Mouse (Mus musculus): Measurements from ENCODE around the gene Nfix.

Nfix gene

DNA sequence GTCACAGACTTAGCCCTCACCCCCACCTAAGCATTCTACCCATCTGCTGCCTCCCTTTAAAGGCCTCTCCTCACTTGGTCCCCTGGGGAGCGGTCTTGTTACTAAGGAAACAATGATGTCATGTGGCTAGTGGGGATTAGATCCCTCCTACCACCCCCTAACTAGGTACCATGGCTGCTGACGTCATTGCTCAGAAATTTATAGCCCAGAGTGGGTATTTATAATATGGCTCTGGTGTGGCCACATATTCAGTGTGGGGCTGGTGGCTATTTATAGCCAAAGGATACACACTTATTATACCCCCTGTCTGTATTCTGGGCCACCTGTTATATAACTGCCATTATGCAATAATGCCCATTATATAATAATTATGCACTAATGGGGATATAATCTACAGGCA lies 39.2 kb downstream of the Nfix start:
- no peak for DNase-seq

DNA sequence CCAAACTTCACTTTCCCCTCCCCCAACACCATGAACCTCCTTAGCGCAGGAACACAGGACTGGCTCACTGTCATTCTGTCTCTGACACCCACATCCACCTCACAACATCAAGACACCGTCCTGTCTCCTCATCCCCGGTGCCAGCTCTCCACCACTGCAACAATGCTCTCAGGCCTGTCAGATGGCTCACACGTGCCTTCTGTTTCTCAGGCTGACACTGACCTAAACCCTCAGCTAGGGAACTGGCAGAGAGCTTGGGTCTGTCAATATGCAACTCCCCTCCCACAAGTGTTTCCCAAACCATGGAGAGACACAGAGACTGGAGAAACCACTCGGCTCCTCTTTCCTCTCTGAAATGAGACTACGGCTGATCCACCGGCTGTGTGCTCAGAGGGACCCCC lies 39.7 kb downstream of the Nfix start:
- no peak for DNase-seq

DNA sequence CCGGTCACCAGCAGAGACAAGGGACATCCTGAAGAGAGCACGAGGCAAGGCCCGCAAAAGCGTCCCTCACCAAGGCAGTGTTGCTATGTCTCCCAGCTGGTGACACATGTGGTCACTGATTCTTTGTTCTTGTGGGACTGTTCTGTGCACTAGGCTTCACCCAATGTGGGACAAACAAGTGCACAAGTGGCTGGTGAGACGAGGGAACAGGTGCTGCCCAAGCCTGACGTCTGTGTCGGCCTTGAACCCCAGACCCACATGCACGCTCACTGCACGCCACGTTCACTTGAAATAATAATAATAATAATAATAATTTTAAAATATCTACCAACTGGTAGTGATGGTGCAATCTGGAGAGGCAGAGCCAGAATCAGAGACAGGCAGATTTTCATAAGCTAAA lies 40.4 kb downstream of the Nfix start:
- DNase-seq: no peak

DNA sequence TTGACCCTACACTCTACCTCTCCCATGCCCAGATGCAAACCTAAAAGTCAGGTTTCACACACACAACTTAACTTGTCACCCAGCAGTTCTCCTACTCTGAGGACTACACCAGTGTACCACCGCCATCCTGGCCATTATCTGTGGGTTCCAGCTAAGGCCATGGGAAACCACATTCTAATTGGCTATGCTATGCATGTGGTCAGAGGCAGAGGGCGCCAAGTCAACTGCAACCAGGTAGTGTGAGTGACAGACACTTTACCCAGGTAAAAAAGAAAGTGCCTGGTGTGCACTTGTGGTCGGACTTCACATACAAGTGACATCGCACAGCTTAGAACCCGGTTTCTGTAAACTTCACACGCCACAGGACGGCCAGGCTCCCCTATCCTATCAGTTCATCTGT lies 41.0 kb downstream of the Nfix start:
- peak in 1 of 2 experiments; percentile 32 for DNase-seq

DNA sequence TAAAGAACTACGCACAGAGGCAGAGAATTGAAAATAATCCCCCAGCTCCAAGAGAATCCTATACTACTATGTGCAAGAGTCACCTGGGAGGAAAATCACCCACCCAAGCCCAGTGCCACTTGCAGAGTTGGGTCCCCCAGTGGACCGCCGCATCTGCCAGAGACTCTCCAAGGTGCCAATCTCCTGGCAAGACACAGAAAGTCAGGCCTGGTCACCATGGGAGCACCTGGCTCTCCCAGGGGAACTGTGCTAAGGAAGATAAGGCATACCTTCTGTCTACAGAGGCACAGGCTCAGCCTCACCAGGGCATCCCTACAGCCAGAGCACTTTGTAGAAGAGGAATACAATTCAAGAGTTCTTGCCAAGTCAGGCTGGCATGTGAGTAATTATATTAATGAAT lies 41.8 kb downstream of the Nfix start:
- no peak for DNase-seq

DNA sequence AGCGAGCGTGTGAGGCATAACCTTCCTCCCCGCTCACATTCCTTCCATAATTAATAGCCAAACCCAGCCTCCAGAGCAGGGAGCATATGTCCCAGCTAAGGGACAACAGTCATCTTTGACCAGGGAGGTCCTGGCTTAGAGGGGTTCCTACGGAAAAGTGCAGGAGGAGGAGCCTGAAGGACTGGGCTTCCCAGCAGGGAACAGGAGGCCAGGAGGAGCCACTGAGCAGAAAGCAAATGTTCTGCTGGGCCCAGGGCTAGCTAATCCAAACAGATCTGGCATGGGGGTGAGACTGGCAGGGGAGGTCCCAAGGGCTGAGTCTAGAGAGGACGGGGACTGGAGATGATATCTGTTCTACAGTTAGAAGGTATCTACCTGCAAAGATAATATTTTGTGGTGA lies 42.6 kb downstream of the Nfix start:
- no peak for DNase-seq

DNA sequence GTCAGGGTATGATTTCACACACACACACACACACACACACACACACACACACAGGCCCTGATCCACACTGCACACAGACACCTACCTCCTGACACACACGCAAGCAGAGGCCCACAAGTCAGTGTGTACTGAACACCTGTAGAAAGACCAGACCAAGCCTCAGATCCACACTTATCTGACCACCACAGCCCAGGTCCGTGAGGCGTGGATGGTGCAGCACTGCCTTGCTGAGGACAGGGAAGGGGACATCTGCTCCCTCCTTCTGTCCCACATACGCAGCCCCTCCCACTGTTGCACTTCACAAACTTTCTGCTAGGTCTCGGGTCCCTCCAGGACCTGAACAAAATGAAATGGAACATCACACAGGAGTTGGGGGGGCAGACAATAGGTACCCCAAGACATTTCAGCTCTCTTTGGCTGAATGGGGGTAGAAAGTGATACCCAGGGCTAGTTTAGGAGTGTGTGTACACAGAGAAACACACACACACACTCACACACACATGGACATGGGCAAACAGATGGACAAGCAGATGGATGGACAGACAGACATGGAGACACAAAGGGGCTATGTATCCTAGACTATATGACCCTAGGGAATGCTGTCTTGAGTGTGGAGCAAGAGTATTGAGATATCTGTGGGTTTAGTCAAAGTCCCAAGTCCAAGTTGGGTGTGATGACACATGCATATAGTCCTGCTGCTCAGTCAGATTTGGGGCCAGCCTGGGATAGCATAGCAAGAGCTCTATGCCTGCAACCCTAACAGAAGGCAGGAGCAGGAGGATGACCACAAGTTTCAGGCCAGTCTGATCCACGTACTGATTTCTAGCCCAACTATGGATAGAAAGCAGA lies 47.2 kb downstream of the Nfix start:
- no peak for DNase-seq

DNA sequence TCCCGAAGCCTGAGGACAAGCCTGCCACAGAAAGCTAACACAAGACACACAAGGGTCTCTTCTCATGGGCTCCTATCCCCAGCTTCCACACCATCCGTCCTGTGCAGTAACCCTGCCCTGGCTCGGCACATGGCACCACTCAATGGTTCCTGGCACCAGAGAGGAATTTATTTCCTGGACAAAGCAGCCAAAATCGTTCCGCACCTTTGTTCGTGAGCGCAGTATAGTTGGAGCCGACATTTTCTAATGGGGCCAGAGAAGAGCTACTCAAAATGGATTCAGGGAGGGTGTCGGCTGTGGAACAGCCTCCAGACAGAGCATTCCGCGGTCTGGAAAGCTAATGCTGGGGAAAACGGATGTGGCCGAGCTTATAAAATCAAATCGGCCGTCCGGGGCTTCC lies 50.6 kb downstream of the Nfix start:
- DNase-seq: no peak

DNA sequence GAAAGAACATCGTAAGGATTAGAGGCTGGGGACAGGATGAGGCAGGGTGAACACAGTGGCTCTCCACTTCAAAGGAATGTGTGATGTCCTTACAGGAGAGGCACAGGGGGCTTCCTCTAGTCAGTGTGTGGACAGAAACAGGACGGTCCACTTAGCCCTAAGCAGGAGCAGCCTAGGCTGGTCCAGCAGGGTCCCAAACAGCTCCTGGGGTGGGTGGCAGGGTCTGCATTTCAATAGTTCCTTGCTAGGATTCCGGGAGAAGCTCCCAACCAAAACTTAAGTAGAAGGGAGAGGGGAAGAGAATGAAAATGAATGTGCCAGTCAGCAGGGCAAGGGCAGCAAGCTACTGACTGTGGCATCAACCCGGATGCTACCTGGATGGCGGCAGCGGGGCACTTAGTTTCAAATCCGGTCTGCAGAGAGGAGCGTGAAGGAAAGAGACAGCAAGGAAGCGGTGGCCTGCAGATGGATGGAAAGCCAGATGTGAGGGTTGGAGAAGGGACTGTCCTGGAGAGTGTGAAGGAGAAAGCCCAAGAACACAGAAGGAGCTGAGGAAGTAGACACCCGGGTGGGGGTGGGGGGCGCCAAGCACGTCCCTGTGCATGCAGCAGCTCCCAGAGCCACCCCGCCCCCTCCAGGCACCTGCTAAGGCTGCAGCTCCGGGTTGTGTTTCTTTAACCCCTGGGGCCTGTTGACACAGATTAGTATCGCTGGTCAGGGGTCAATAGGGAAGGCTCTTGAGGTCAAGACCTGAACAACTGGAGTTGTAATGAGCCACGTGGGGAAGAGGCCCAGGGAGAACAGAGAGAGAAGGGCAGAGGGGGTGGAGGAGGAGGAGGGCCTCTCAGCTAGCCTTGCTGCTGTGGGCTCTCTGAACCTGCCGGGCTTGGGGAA lies 54.9 kb downstream of the Nfix start:
- DNase-seq: no peak

DNA sequence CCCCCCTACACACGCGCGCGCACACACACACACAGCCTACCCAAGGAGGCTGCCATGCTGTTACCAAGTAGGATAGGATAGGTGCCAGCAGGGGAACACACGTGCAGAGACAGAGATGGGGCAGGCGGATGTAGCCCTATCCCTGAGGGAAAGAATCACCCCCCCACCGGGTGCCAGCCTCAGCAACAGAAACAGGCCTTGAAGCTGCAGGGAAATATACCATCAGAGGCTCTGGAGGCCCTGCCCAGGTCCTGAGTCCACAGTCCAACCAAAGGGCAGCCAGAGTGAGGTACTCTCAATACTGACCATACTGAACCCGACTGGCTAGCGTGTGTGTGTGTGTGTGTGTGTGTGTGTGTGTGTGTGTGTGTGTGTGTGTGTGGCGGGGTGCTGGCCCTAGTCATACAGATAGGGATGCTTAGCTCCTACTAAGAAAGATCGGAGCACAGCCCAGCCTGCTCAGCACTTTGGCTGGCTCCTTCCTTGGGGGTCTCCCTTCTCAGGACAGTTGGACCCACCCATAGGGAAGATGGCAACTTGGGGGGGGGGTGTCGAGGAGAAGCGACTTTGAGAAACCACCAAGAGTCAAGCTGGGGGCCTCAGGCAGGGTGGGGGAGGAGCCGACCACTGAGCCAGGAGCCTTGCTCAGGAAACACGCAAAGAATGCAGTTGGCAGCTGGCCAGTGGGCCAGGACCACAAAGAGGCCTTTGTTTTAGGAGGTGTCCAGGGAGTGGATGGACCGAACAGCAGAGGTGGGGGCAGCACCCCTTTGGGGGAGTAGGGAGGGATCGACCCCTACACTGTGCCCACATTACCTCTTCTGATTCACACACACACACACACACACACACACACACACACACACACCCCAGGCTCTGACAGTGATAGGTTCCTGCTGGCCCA lies 56.4 kb downstream of the Nfix start:
- no peak for DNase-seq

DNA sequence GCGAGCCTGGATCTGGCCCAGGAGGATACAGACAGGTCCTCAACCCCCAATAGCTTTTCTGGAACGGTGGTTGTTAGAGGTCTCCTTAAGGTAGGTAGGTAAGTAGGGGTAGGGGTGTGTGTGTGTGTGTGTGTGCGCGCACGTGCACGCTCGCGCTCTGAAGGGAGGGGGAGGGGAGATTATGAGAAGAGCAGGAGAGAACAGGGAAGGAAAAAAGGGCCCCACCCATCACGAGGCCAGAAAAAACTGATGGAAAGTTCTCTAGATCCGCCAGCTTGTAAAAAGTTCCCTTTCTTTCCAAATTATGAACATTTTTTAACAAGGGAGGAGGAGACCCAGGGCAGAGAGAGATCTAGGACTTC lies 57.1 kb downstream of the Nfix start:
- no peak for DNase-seq

DNA sequence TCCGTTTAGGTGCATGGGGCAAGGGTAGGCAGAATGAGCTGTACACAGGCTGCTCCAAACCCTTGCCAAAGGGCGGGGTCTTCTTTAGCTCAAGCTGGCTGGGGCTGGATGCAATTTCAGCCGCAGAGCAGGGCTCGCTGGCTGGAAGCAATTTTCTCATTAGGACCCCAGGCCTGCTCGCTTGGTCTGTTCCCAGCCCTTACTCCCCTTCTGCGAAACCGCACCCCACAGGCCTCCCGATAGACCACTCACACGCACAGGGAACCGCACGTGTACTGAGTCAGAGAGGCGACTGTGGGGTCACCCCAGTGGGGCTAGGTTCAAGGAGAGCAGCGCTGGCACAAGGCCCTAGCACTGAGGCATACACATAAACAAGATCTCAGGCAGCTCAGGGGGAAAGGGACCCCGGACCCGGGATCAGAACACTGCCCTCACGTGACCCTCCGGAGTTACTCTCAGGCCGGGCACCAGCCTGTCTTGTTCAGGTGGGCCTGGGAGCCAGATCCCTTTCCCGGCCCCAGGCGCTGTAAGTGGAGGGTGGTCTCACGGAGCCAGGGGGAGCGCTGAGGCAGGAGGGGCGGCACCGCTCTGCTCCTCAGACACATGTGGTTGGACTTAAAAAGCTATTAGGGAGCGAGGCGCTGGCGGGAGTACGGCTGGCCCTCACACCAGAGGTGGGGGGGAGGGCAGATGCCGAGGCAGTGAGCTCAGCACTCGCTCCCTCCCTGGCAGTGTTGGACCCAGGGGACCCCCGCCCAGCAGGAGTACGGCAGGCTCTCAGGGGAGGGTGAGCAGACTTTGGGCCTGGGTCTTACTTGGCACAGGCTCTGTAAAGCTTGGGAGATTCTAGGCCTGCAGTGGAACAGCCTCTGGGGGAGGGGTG lies 57.7 kb downstream of the Nfix start:
- no peak for DNase-seq

DNA sequence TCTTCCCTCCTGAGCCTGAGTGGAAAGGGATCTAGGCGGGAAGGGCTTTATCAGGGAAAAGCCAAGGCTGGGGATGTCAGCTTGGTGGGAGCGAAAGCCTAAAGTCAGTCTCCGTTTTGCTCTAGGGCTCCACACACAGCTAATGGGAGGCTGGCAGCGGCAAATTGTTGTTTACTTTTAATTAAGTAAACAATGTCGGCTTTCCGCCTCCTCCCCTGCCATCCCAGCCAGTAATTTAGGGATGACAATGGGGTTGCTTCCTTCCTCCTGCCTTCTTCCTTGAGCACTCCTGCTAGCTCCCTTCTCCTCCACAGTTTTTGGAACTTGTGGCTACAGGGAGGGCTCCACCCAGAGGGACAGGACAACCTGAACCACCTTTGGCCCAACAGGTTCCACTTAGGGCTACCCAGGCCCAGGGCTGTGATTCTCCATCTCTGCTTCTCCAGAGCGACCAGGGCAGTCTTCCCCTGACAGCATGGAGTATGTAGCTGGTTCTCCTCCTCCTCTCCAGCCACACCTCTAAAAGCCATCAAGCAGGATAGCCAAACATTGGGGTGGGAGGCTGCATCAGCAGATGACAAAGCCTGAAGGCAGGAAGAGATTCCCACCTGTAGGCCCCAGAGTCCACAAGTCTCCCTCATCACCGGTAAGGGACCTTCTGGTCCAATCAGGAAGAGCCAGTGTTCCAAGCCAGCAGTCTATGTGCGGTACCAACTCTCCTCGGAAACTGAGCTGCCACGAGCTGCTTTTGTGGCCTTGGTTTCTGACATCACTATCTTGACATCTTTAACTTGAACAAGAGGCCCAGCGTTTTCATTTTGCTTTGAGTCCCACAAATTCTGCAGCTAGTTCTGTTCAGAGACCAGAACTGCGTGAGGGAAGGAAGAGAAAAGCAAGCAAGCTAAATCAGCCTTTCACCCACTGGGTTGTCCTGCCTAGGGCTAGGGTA lies 59.0 kb downstream of the Nfix start:
- no peak for DNase-seq

DNA sequence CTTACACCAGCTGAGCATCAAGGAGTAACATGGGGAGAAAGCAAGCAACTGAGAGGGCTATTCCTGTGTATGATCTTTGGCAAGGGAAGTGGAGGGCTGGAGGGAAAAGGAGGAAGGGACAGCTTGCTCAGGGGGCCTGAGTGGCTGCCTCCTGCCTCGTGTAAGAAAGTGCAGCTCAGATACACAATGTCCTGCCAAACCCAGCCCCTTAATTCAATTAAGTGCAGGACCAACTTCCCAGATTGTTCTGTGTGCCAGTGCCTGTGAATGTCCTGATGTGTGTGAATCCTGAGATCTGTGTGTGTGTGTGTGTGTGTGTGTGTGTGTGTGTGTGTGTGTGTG lies 60.8 kb downstream of the Nfix start:
- DNase-seq: no peak

DNA sequence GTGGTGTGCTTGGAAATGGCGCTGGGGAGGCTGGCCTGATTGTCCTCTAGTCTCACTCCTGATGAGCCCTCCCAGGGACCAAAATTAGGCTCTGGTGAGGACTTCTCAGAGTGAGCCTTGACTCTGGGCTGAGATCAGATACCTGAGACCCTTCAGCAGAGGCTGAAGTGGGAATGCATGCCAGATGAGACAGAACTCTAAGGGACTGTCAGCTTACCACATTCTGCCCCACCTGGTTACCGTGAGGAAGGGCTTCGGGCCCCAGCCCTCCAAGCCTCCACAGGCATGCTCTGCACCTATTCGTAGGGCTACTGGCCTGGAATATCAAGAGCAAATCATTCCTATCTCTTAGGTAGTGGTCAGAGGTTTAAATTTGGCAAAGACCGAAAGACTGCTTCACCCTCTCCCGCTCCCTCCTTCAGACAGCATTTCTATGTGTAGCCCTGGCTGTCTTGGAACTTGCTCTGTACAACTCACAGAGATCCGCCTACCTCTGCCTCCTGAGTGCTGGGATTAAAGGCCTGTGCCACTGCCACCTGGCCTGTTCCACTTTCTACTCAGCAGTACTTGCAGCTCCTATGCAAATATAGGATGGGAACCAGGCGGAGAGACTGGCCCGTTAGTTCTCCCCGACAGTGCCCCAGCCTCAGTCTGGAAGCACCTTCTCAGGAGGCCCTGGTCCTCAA lies 61.3 kb downstream of the Nfix start:
- no peak for DNase-seq

DNA sequence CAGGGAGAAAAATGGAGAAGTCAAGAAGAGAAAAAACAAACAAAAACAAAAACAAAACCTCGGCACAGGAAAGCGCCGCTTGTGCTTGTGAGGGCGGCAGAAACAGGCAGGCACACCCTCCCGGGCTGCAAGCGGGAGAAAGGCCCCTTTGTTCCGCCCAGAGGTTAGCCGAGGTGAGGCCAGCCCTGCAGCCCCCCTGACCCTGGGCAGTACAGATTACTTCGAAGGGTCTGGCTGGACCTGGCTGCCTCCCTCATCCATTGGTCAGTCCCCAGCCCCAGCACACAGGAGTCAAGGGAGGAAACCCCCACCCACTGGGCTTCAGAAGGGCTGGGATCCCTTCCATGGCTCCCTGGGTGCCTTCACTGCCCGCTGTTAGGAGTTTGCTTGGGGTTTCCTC lies 61.9 kb downstream of the Nfix start:
- no peak for DNase-seq

DNA sequence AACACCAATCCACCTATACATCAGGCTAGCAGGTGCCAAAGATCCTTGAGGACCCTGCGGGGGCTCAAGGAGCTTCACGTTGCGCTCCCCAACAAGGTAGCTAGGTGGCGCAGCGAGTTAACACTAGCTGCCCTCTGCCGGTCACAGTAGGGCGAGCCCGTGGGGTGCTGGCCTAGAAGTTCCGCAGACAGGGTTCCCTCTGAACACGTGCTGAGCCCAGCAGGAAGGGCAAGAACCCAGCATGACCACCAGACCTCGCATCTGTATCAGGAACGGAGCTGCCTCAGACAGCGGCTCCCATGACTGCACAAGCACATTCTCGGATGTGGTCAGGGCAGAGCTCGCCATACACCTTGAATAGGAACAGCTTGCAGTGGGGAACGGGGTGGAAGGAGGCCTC lies 62.5 kb downstream of the Nfix start:
- DNase-seq: peak; percentile 70 to 81

DNA sequence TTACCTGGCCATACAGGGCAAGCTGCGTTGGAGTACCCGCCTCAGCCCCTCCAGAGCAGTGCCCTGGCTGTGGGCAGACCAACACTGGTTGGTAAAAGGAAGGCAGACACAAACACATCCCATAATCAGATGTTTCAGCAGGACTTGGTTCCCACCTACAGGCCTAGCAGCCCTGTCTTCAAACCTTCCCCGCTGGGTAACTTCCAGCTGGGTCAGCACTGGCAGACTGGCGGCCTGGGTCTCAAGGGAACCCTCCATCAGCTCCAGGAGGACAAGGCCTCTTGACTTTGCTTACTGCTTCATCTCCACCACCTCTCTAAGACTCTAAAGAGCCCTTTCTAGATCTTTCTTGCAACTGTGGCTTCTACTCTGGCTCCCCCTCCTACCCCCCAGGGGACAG lies 63.6 kb downstream of the Nfix start:
- DNase-seq: no peak

DNA sequence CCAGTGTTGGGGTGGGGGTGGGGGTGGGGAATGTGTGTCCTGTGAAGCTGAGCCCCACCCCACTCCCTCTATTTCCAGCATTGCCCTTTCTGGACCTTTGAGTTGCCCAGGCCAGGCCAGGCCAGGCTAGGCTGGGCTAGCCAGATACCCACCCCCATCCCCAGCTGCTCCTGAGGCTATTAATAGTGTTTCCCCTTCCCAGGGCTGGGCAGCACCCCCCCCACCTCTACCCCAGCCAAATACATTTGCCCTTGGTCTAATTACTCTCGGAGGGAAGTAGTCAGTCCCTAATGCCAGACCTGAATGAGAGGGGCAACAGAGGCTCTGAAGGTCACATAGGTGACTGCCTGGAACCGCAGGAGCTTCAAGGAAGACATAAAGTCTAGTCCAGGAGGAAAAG lies 64.5 kb downstream of the Nfix start:
- DNase-seq: no peak

DNA sequence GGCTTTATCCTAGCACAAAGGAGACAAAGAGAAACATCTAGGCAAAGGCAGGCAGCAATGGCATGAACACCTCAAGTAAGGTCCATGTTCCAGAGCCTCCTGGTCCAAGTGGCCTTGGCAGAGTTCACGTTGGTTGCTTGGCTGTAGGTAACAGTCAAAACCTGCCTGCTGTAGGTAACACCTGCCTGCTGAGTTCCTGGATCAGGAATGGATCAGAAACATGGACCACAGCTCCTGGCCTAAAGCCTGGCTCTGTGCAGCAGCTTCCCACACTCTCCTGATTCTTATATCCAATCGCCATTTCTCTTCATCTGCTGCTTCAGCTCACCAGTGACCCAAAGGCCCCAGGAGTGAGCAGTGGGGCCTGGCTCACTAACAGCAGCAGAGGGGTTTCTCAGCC lies 65.5 kb downstream of the Nfix start:
- DNase-seq: no peak
